Mouse (Mus musculus): ENCODE measurements around the gene Uchl4.

GRCm38 (mm10) chr9:64261023-64261422 lies 26.0 kb downstream of the Uchl4 start:
- no peak for TF ChIP-seq CTCF (IDR thresholded peaks at IDR 0.05; ENCODE audit: insufficient read depth, low read length)
- no peak for TF ChIP-seq POLR2A (IDR thresholded peaks at IDR 0.05; ENCODE audit: borderline replicate concordance, extremely low read depth, low read depth, low read length)
